Mouse (Mus musculus) midbrain, embryonic 12.5 days (tissue): ENCODE data around the gene Arid5b. TPM values are rescaled to one million over a fixed set of nuclear protein-coding genes. Genes with fewer than 3 reads are reported as not detected.

Experiments used
- ATAC-seq: fragments of 200-750 bp; cut with Nextera tagmentation; 2 replicates; pipeline ENCODE4 v1.8.0; 2017; ENCODE audit warnings: low read depth, moderate TSS enrichment, moderate library complexity; ENCODE audit not compliant: low FRiP score
- H3K27ac ChIP-seq: fragments of 300-500 bp; sonication (generic); replicated peaks from 2 replicates; pipeline ENCODE4 v1.5.1; 2016; ENCODE audit warnings: mild to moderate bottlenecking
- H3K27me3 ChIP-seq: fragments of 300-500 bp; sonication (generic); 2 replicates; pipeline ENCODE4 v1.6.1; 2016; ENCODE audit warnings: mild to moderate bottlenecking
- H3K36me3 ChIP-seq: fragments of 300-500 bp; sonication (generic); 2 replicates; pipeline ENCODE4 v1.6.1; 2016
- H3K4me1 ChIP-seq: fragments of 300-500 bp; sonication (generic); 2 replicates; pipeline ENCODE4 v1.6.1; 2016
- H3K4me2 ChIP-seq: fragments of 300-500 bp; sonication (generic); replicated peaks from 2 replicates; pipeline ENCODE4 v1.6.1; 2016; ENCODE audit warnings: mild to moderate bottlenecking, moderate library complexity
- H3K4me3 ChIP-seq: fragments of 300-500 bp; sonication (generic); 2 replicates; pipeline ENCODE4 v1.5.1; 2016; ENCODE audit warnings: mild to moderate bottlenecking
- H3K9ac ChIP-seq: fragments of 300-500 bp; sonication (generic); replicated peaks from 2 replicates; pipeline ENCODE4 v1.6.1; 2016; ENCODE audit warnings: mild to moderate bottlenecking, moderate library complexity
- H3K9me3 ChIP-seq: fragments of 300-500 bp; sonication (generic); 2 replicates; pipeline ENCODE4 v1.6.1; 2016; ENCODE audit warnings: mild to moderate bottlenecking
- WGBS: fragments of 180-500 bp; shearing (Covaris S2); methylation state at CpG from one replicate; pipeline ENCODE4 v1.1.7; 2016; 5-methylcytosine and 5-hydroxymethylcytosine counted together
- polyA plus RNA-seq: library from polyadenylated mRNA; unstranded; fragments of >200 nt; fragmentation: Nextera tagmentation; extraction: Ambion mirVana; gene quantifications from 2 replicates; pipeline ENCODE4 v1.2.1, GENCODE M21; 2016

Gene Arid5b
- polyA plus RNA-seq, 1 experiment from 2014 or later = 20.7 TPM

DNA sequence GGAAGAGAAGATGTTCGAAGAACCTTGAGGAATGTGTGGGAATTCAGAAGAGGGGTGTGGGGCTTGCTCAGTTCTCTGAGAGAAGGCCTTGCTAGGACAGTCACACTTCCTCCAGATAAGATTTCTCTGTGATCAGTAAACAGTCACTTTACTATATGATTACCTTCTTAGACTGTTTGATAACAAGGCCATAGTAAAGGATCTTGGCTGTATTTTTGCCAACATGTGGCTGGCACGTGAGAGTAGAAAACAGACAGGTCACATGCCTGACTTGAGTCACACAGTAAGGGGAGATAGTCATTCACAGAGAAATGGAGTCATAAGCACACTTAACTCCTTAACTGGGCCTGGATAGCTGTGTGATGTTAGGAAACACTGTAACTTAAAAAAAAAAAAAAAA, 151.4 kb downstream of the Arid5b start:
- Histone ChIP-seq H3K4me2 (no peak overlapping the region), H3K27me3 (no peaks in the 10 kb centered on the region), H3K9ac (no peak overlapping the region), H3K4me3 (no peak overlapping the region), H3K36me3 (no peaks in the 10 kb centered on the region), H3K27ac (no peak overlapping the region), H3K9me3 (no peaks in the 10 kb centered on the region), H3K4me1 (peaks cover 4% of the 10 kb centered on the region; the same call in 1 of the 2 replicates)
- WGBS = 88% methylated on average over 2 of the region's 2 CpGs
- ATAC-seq = no peak

DNA sequence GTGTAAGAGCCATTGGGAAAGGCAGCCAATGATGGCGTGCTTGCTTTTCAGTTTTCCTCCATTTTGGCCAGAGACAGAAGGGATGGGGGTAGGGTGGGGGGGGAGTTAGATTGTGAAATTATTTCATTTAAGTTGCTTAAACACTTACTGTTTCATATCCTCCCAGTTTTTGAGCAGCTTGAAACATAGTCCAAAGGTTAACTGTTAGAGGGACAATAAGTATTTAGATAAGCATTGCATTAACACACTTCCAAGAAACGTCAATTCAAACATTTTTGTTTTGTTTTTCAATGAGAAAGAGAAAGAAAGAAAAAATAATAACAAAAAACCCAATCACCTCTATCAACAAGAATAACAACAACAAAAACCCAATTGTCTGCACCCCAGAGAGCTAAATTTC, 152.0 kb downstream of the Arid5b start:
- H3K4me3 ChIP-seq = no peak overlapping the region
- no peak overlapping the region for H3K27ac ChIP-seq
- peaks cover 4% of the 10 kb centered on the region; the same call in 1 of the 2 replicates for H3K4me1 ChIP-seq
- H3K4me2 ChIP-seq = no peak overlapping the region
- H3K27me3 ChIP-seq = no peaks in the 10 kb centered on the region
- H3K9me3 ChIP-seq = no peaks in the 10 kb centered on the region
- WGBS = 87% methylated on average over 2 of the region's 2 CpGs
- no peaks in the 10 kb centered on the region for H3K36me3 ChIP-seq
- ATAC-seq = no peak
- no peak overlapping the region for H3K9ac ChIP-seq

DNA sequence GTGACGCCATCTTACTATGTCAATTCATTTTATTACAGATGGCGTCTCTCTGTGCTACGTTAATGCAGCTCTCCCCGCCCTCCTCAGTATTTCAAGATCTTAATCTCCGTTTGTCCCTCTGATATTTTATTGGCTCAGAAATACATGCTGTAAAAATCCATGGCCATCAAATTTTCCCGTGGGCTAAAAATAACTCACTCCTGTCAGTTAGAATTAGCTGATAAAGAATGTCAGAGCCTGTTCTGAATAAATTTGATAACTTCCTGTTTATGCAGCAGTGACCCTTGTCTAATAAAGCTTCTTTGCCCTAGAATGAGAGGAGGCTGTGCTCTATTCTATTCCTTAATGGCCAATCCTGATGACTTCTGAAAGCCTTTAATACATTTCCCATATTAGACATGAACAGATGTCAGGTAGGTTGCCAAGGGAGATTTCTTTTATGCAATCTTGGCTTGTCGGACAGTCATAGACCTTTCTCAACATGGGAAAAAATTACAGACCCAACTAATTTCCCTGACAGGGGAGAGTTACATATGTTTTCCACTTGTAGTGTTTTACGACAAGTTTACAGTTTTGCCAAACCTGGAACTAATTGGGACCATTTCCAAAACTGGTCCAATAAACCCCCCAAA, 152.5 kb downstream of the Arid5b start:
- Histone ChIP-seq H3K27me3 (no peaks in the 10 kb centered on the region), H3K9me3 (no peaks in the 10 kb centered on the region), H3K9ac (no peak overlapping the region), H3K4me1 (peaks cover 4% of the 10 kb centered on the region; the same call in 1 of the 2 replicates), H3K4me3 (no peak overlapping the region), H3K27ac (no peak overlapping the region), H3K4me2 (no peak overlapping the region), H3K36me3 (no peaks in the 10 kb centered on the region)
- 49% methylated on average over 8 of the region's 8 CpGs for WGBS
- ATAC-seq = peak; percentile 71; the same call in 1 of the 2 replicates

DNA sequence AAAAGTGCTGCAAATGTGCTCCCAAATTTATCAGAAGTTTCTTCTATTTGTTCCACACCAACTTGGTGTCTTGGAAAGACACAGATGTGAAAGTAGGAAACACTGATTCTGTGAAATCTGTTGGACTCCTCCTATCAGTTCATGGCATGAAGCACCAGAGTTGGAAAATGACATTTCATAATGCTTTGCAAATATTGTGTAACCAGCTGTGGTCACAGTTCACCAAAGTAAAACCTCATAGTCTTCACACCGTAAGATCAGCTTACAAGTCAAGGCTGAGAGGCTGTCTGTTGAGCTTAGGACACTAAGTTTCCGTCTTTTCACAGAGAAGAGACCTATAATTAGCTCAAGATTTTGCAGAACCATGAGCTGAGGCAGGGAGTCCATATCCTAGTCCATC, 153.6 kb downstream of the Arid5b start:
- no peaks in the 10 kb centered on the region for H3K36me3 ChIP-seq
- no peak overlapping the region for H3K27ac ChIP-seq
- no peak overlapping the region for H3K9ac ChIP-seq
- H3K27me3 ChIP-seq = no peaks in the 10 kb centered on the region
- no peak overlapping the region for H3K4me2 ChIP-seq
- no peak overlapping the region for H3K4me3 ChIP-seq
- no peak for ATAC-seq
- H3K4me1 ChIP-seq = peaks cover 4% of the 10 kb centered on the region; the same call in 1 of the 2 replicates
- H3K9me3 ChIP-seq = no peaks in the 10 kb centered on the region
- 85% methylated on average over 2 of the region's 2 CpGs for WGBS

DNA sequence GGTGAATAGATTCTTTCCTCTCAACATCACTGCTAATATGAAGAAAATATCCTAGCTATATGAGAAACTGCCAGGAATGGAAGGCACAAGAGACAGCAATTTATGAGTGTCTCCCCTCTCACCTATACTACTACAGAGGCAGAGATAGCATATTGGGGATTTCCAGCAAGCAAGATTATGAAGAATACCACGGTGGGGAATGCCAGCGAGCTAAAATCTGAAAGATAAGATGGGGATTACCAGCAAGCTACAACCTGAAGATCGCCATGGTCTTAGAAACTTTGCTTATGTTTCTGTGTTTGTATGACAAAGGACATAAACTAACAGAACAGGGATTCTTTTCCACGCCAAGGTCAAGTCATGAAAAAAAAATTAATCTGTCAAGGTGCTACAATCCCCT, 155.1 kb downstream of the Arid5b start:
- no peaks in the 10 kb centered on the region for H3K4me1 ChIP-seq
- H3K4me2 ChIP-seq = no peak overlapping the region
- no peak overlapping the region for H3K27ac ChIP-seq
- no peak overlapping the region for H3K4me3 ChIP-seq
- H3K9me3 ChIP-seq = no peaks in the 10 kb centered on the region
- ATAC-seq = no peak
- 91% methylated on average over 4 of the region's 4 CpGs for WGBS
- no peaks in the 10 kb centered on the region for H3K36me3 ChIP-seq
- no peaks in the 10 kb centered on the region for H3K27me3 ChIP-seq
- H3K9ac ChIP-seq = no peak overlapping the region

DNA sequence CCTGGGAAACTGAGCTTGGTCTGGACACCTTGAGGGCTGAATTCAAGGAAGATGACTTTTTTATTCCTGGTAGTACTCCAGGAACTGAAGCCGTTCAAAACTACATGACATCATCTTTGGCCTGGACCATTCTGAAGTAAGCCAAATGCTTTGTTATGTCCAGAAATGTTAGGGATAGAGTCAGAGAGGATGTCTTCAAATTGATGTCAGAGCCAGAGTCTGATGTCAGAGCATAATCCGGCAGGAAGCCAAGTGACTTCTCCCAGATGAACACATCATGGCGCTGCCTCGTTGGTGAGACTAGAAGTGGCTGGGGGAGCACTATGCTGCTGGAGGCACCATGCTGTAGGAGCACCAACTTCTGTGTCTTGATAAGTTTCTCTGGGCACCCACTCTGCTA, 156.6 kb downstream of the Arid5b start:
- H3K4me2 ChIP-seq = no peak overlapping the region
- H3K36me3 ChIP-seq = no peaks in the 10 kb centered on the region
- H3K27me3 ChIP-seq = no peaks in the 10 kb centered on the region
- H3K9ac ChIP-seq = no peak overlapping the region
- H3K27ac ChIP-seq = no peak overlapping the region
- ATAC-seq = no peak
- 96% methylated on average over 4 of the region's 4 CpGs for WGBS
- no peaks in the 10 kb centered on the region for H3K9me3 ChIP-seq
- no peaks in the 10 kb centered on the region for H3K4me1 ChIP-seq
- no peak overlapping the region for H3K4me3 ChIP-seq

DNA sequence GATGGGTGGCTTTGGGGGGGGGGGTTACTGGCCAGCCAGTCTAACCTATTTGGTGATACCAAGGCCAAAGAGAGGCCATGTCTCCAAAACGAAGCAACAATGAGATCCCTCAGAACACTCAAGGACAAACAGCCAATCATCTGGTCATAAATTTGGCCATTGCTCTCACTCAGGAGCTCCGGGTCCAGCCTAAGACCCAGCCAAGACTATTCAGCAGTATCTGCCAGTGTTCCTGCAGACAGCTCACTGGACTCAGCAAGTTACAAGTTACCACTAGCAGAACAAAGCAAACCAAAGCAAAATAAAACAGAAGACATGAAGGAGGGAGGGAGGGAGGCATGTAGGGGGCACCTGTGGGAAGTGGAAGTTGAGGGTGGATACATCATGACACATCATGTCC, 157.3 kb downstream of the Arid5b start:
- Histone ChIP-seq H3K4me1 (no peaks in the 10 kb centered on the region), H3K27me3 (no peaks in the 10 kb centered on the region), H3K4me3 (no peak overlapping the region), H3K4me2 (no peak overlapping the region), H3K9ac (no peak overlapping the region), H3K27ac (no peak overlapping the region), H3K36me3 (no peaks in the 10 kb centered on the region), H3K9me3 (no peaks in the 10 kb centered on the region)
- WGBS = 84% methylated on average over 2 of the region's 2 CpGs
- no peak for ATAC-seq

DNA sequence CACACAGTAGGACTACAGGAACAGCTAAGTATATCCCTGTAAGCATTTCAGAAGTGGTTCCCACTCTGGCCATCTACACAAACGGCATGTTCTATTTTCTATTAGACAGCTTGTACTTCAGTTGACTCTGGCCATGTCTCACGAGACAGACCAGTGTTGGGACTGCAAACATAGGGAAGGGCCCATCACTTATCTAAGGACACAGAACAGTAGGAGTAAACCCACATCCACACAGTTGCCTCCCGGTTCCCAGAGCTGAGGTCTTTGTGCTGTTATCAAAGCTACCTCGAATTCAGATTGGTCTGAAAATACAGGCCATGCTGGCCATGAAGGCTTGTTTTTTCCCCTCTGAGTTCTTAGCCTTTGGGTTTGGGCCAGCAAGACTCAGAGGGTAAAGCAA, 158.5 kb downstream of the Arid5b start:
- ATAC-seq = no peak
- H3K9ac ChIP-seq = no peak overlapping the region
- no peaks in the 10 kb centered on the region for H3K9me3 ChIP-seq
- H3K4me2 ChIP-seq = no peak overlapping the region
- WGBS = 92% methylated on average over 4 of the region's 4 CpGs
- no peaks in the 10 kb centered on the region for H3K4me1 ChIP-seq
- H3K36me3 ChIP-seq = no peaks in the 10 kb centered on the region
- H3K4me3 ChIP-seq = no peak overlapping the region
- no peak overlapping the region for H3K27ac ChIP-seq
- no peaks in the 10 kb centered on the region for H3K27me3 ChIP-seq

DNA sequence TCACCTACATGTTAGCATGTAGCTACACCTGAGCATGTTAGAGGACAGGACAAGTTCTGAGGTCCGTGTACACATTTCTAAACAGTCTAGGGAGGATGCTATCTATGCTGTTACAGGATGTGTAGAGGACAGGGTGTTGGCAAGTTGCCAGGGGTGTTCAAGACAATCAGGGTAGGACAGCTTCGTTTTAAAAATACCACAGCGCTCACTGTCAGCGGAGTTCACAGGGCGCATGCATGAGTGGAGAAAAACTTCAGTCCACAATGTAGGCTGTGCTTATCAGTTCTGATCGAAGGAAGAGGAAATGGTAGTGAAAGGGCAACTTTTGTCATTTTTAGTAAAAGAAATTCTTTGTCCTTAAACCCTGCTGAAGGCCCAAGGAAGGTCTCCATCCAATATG, 159.3 kb downstream of the Arid5b start:
- no peaks in the 10 kb centered on the region for H3K4me1 ChIP-seq
- no peak overlapping the region for H3K4me2 ChIP-seq
- H3K36me3 ChIP-seq = no peaks in the 10 kb centered on the region
- no peak overlapping the region for H3K27ac ChIP-seq
- no peaks in the 10 kb centered on the region for H3K9me3 ChIP-seq
- no peak overlapping the region for H3K9ac ChIP-seq
- WGBS = 92% methylated on average over 6 of the region's 6 CpGs
- no peaks in the 10 kb centered on the region for H3K27me3 ChIP-seq
- H3K4me3 ChIP-seq = no peak overlapping the region
- ATAC-seq = no peak

DNA sequence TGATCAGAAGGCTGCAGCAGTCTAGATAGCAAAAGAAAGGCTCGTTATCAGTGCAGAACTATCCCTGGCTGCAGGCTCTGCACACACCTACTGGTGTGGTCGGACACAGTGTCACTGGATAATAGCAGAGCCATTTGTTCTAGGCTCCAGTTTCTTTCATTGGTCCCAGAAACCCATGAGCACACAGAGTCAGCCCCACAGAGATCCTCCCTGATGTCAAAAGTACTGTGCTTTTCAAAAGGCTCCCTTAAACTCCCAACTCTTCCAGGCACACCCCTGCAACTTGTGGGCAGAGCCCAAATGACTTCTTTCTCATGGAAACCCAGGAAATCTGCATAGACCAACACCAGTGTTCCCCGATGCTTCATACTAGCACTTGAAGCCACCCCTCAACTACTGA, 163.6 kb downstream of the Arid5b start:
- H3K9me3 ChIP-seq = no peaks in the 10 kb centered on the region
- no peaks in the 10 kb centered on the region for H3K36me3 ChIP-seq
- ATAC-seq = no peak

DNA sequence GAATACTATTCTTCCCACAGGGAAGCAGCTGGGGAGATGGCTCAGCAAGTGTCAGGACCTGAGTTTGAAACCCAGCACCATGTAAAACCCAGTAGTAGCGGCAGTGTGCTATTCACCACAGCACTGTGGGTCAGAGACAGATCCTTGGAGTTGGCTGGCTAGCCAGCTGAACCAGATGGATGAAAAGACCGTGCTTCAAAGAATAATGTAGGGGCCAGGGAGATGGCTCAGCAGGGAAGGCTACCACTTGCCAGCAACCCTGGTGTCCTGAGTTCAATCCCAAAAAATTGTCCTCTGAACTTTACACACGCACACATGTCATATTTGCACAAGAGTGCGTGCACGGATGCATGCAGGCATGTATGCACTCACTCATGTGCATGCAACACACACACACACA, 164.9 kb downstream of the Arid5b start:
- WGBS = 89% methylated on average over 5 of the region's 5 CpGs
- H3K9me3 ChIP-seq = no peaks in the 10 kb centered on the region
- no peaks in the 10 kb centered on the region for H3K36me3 ChIP-seq
- no peak overlapping the region for H3K9ac ChIP-seq
- no peaks in the 10 kb centered on the region for H3K27me3 ChIP-seq
- no peak overlapping the region for H3K27ac ChIP-seq
- no peak overlapping the region for H3K4me2 ChIP-seq
- H3K4me1 ChIP-seq = peaks cover 8% of the 10 kb centered on the region; the same call in 1 of the 2 replicates
- no peak overlapping the region for H3K4me3 ChIP-seq
- no peak for ATAC-seq

More for the DNA sequence above, 163.6 kb downstream of the Arid5b start:
- Histone ChIP-seq H3K9ac (no peak overlapping the region), H3K27me3 (no peaks in the 10 kb centered on the region), H3K27ac (no peak overlapping the region), H3K4me2 (no peak overlapping the region), H3K4me3 (no peak overlapping the region), H3K4me1 (peaks cover 8% of the 10 kb centered on the region; the same call in 1 of the 2 replicates)
- WGBS = 95% methylated on average over 3 of the region's 3 CpGs

DNA sequence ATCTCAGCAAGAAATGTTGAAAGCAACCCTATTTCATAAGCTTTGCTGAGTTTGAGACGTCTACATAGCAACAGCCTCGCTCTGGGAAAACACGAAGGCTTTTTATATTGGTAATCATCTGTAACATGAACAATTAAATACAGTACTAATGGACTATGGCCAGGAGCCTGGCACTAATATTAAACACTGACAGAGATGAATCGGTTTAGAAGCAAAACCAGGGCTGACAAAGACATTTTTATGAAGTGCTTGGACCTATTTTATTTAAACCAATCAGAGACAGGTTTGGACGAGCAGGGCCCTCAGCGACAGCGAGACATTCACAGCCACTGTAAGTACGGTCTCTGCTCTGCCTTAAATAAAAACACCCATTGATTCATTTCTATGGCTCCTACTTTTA, 165.6 kb downstream of the Arid5b start:
- WGBS = 86% methylated on average over 8 of the region's 8 CpGs
- no peaks in the 10 kb centered on the region for H3K36me3 ChIP-seq
- peaks cover 8% of the 10 kb centered on the region; the same call in 1 of the 2 replicates for H3K4me1 ChIP-seq
- no peak overlapping the region for H3K9ac ChIP-seq
- H3K9me3 ChIP-seq = no peaks in the 10 kb centered on the region
- no peak overlapping the region for H3K4me3 ChIP-seq
- no peak overlapping the region for H3K4me2 ChIP-seq
- no peak for ATAC-seq
- H3K27me3 ChIP-seq = no peaks in the 10 kb centered on the region
- H3K27ac ChIP-seq = no peak overlapping the region

DNA sequence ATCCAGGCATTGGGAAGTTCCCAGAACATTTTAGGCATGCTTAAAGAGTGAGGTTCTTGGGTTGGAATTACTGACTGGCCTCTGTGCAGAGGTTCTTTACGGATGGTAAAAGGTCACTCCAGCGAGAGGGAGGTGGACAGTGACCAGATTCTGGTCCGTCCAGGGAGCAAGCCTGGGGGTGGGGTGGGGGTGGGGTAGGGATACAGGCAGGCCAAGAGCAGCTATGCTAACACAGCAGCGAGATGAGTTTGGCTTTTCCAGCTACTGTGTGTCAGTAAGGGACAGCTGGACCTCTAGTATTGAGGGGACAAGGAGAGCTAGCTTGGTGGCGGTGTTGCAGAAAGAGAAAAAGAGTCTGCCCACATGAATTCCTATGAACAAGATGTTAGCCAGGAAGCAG, 167.9 kb downstream of the Arid5b start:
- Histone ChIP-seq H3K36me3 (no peaks in the 10 kb centered on the region), H3K4me3 (no peak overlapping the region), H3K4me2 (no peak overlapping the region), H3K4me1 (peaks cover 21% of the 10 kb centered on the region), H3K9me3 (no peaks in the 10 kb centered on the region), H3K9ac (no peak overlapping the region), H3K27me3 (no peaks in the 10 kb centered on the region), H3K27ac (no peak overlapping the region)
- no peak for ATAC-seq
- 71% methylated on average over 5 of the region's 5 CpGs for WGBS
